Mouse (Mus musculus) bone marrow, adult 2 months (tissue): ENCODE results near the gene Rtn4rl2.

Experiments
- CTCF ChIP-seq: fragments of 200-500 bp; IDR thresholded peaks from 2 replicates; pipeline ENCODE4 v1.5.1; 2011; ENCODE audit warnings: low read length, control low read depth; ENCODE audit not compliant: control insufficient read depth, insufficient read depth
- POLR2A ChIP-seq: fragments of 200-500 bp; IDR thresholded peaks from 2 replicates; pipeline ENCODE4 v1.6.1; 2011; ENCODE audit warnings: low read depth, mild to moderate bottlenecking, control low read depth, low read length, borderline replicate concordance; ENCODE audit not compliant: control insufficient read depth

DNA sequence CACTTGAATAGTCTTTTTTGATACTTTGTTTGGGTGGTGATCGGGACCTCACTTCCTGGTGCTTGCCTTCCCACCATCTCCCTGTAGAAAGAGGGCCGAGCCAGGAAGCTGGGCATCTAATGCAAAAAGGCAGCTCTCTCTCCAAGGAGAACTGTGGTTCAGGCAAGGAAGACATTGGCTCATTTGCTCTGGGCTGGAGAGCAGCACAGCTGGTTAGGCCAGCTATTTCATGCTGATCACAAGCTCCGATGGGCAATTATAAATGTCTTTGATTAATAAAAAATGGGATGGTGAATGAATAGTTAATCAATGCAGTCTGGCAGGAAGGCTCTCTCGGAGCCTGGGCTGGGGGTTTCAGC, 48.1 kb upstream of the Rtn4rl2 start:
- no peak for TF ChIP-seq CTCF
- no peak for TF ChIP-seq POLR2A
